Mouse (Mus musculus) adrenal gland, adult 2 months (tissue): ENCODE measurements around the gene Dzip1l. TPM values are rescaled to one million over a fixed set of nuclear protein-coding genes. Genes with fewer than 3 reads are reported as not detected.

Experiments used
- DNase-seq: peaks from one replicate; pipeline ENCODE4 v3.0.0; 2021
- polyA plus RNA-seq: library from polyadenylated mRNA; depleted of rRNA; stranded (reverse); fragments of >200 nt; gene quantifications from 2 replicates; pipeline ENCODE4 v1.2.3, GENCODE M21; 2012
- total RNA-seq, 2 experiments: library from RNA; stranded (reverse); gene quantifications; 2 replicates each; pipeline ENCODE4 v1.2.3; 2021

Dzip1l gene
- total and polyA plus RNA-seq, 3 experiments: 3.7 to 6.8 (median 4.0) TPM

DNA sequence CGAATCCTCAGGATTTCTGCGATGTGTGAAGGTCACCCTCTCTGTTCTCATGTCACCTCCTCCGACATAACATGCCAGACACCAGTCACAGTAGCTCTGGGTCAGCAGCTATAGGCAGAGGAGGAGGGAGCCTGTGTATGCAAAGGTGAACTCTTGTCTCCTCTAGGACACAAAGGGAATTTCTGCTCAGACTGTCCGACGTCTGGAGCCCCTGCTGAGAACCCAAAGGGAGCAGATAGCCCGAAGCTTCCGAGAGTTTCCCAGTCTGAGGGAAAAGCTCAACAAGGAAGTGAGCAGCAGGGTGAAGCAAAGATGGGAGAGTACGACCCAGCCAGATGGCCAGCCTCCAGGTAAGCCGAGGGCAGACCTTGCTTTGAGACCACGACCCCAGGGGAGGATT, 31.5 kb downstream of the Dzip1l start:
- DNase-seq: no peak

DNA sequence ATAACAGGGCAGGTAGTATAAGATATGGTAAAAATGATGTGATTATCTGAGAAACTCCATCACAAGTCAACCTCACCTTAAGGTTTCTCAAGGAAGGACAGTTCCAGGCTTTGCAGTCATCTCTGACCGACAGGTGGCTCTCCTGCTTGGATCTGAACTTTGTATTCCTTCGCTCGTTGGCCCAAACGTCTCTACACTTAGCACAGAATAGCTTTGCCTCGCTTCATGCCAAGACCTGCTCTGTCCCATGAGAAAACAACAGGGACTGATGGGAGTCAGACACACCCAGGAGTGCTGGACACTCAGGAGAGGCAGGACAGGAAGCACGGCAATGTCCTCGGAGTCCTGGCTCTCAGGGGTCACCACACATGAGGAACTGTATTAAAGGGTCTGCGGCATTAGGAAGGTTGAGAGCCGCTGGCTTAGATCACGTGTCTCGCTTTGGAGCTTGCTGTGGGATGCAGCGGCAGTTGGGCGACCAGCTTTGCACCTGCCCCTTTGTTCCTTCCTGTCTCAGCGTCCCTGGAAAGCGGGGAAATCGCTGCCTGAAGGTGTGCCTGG, 32.4 kb downstream of the Dzip1l start:
- no peak for DNase-seq

DNA sequence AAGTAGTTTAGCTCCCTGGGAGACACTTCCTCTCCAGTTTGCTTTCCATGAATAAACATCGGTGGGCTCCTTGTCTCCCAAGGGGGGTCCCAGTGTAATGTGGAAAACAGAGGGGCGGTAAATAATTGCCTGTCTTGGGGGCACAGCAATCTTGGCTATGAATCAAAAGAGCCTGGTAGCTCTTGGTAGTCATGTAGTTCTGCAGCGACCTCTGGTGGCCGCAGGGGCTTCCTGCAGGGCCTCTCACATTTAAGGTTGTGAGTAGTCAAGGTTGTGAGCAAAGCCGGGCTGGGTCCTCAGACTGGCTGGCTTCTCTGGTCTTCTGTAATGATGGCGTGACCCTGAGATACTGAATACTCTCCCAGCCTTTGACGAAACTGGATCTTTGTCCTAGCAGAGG, 33.1 kb downstream of the Dzip1l start:
- DNase-seq: peak; percentile 71

DNA sequence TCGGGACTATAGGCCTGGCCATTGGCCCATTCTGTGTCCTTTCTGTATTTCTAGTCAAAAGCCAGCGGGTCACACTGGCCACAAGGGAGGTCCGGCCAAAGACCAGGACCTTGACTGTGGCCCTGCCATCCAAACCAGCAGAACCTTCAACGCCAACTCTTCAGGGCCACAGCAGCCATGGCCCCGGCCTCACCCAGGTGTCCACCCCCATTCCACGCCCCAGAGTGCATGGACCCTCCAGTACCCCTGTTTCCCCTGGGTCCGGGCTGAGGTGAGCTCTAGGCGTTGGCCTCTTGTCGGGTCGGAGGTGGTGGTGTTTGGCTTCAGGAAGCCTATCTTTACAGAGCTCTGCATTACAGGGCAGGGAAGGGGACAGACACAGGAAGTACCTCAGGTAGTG, 33.6 kb downstream of the Dzip1l start:
- DNase-seq: peak; percentile 23

DNA sequence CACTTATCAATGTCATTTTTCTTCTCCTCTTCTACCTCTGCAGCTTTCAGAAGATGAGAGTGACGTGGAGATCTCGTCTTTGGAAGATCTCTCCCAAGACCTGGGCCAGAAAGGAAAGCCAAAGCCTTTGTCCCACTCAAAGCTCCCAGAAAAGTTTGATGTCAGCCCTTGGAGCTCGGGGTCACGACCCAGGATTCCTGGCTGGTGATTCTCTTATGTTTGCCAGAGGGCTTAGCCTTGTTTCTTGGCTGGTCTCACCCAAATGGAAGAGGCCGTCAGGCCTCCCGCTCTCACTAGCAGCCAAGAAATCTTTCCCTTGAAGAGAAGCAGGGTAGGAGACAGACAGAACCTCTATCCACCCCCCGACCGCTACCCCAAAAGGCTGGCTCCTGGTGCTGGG, 38.3 kb downstream of the Dzip1l start:
- DNase-seq: peak; percentile 52

GRCm38 (mm10) chr9:99671603-99672002, 42.3 kb downstream of the Dzip1l start:
- DNase-seq: no peak

- DNase-seq: no peak
Observed at GRCm38 (mm10) chr9:99675714-99676113, 46.4 kb downstream of the Dzip1l start.

GRCm38 (mm10) chr9:99681980-99682570, 52.8 kb downstream of the Dzip1l start:
- no peak for DNase-seq

GRCm38 (mm10) chr9:99685061-99685521, 55.8 kb downstream of the Dzip1l start:
- no peak for DNase-seq

- no peak for DNase-seq
Observed at GRCm38 (mm10) chr9:99685536-99686231, 56.4 kb downstream of the Dzip1l start.

- DNase-seq: no peak
Observed at GRCm38 (mm10) chr9:99689796-99690195, 60.5 kb downstream of the Dzip1l start.

- DNase-seq: no peak
Observed at GRCm38 (mm10) chr9:99690386-99690785, 61.1 kb downstream of the Dzip1l start.

GRCm38 (mm10) chr9:99694961-99695360, 65.7 kb downstream of the Dzip1l start:
- no peak for DNase-seq

GRCm38 (mm10) chr9:99699752-99700389, 70.6 kb downstream of the Dzip1l start:
- DNase-seq: no peak

DNA sequence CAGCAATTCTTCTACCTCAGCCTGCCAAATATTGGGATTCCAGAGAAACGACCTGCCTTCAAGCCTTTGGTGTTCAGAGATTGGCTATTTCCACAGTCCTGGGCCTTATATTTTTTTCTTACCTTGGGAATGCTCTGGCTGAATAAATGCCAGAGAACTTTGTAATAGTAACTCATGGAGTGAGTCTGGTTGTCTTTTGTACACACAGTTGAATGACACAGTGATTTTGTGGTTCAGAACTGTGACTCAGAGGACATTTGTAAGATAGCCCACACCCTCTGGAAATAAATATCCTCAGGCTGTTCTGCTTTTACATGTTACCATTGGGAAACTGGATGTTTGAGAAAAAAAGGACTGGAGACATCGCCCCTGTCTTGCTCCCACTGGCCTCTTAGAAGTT, 71.9 kb downstream of the Dzip1l start:
- no peak for DNase-seq

DNA sequence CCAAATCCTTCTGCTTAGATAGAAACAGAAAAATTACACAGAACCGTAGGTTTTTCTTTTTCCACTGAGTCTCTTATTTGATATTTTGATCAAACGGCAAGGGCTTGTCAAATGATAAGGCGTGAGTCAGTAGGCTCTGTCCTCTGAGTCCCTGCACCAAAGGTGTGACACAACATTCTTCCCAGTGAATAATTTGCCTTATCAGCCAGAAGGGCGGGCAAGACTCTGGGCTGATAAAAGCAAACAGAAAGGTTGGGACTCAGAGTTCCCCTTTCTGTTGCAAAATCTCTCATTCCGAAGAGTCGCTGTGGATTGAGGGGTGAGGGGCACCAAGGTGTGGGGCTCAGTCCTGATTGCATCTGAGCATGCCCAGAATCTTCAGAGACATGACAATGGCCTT, 72.9 kb downstream of the Dzip1l start:
- DNase-seq: no peak

DNA sequence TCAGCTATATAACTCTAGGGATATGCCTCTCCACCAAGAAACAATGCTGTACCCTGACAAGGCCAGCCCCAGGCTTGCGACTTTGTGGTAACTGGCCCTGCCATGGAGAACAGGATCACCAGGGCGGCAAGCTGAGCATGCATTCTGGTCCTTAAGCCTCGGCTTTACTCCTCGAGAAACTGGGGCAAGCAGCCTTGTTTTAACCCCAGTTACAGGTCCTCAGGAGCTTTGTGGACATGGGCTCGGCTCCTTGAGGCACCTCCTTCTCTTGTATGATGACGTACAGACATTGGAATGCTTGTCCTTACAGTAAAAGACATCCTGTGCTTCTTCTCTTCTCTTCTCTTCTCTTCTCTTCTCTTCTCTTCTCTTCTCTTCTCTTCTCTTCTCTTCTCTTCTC, 74.4 kb downstream of the Dzip1l start:
- no peak for DNase-seq

GRCm38 (mm10) chr9:99706264-99706663, 77.0 kb downstream of the Dzip1l start:
- no peak for DNase-seq

GRCm38 (mm10) chr9:99707425-99708126, 78.3 kb downstream of the Dzip1l start:
- no peak for DNase-seq

- no peak for DNase-seq
Observed at GRCm38 (mm10) chr9:99709588-99710248, 80.4 kb downstream of the Dzip1l start.

- DNase-seq: no peak
Observed at GRCm38 (mm10) chr9:99710297-99710696, 81.0 kb downstream of the Dzip1l start.

GRCm38 (mm10) chr9:99717134-99717533, 87.8 kb downstream of the Dzip1l start, which contains the start of gene Cldn18:
TSS of gene Cldn18 (minus strand) at chr9:99717267.
- DNase-seq: no peak
